Mouse (Mus musculus): ENCODE measurements around the gene Gtf2a2. TPM values are rescaled to one million over a fixed set of nuclear protein-coding genes. Genes with fewer than 3 reads are reported as not detected.
"Not testable (repeated sequence)": the region's sequence is repeated elsewhere in the genome, so short reads cannot be mapped to it uniquely, and the experiment has no call there.

Gtf2a2 gene
- polyA plus RNA-seq, 1 experiment from 2014 or later, result 149 TPM

GRCm38 (mm10) chr9:70011537-70012407 is 578 bp upstream of the Gtf2a2 start:
- Histone ChIP-seq H3K4me2 (ENCODE audit: low read depth, low read length) (peak overlapping the region; percentile 81), H3K27ac (ENCODE audit: low read depth) (peak overlapping the region; percentile 99), H3K4me1 (ENCODE audit: insufficient read depth) (peaks cover 32% of the 10 kb centered on the region), H3K9ac (replicated peaks) (peak overlapping the region; percentile 98), H3K4me3 (ENCODE audit: low read depth, low read length) (peak overlapping the region; percentile 99), H3K27me3 (ENCODE audit: insufficient read depth, low read length) (no peaks in the 10 kb centered on the region), H3K9me3 (ENCODE audit: low read length) (no peaks in the 10 kb centered on the region), H3K36me3 (replicated peaks; ENCODE audit: insufficient read depth, low read length) (peaks cover 19% of the 10 kb centered on the region)
- no peak for DNase-seq
- WGBS (ENCODE audit: insufficient replicate concordance), result 47% methylated on average over 14 of the region's 14 CpGs
- ATAC-seq, result no peak
- TF ChIP-seq CTCF (IDR thresholded peaks at IDR 0.05; ENCODE audit: low read depth) (no peak), EP300 (IDR thresholded peaks at IDR 0.05; ENCODE audit: low read depth) (no peak)

GRCm38 (mm10) chr9:70015632-70016031 is 3.3 kb downstream of the Gtf2a2 start:
- DNase-seq, result no peak
- no peak for TF ChIP-seq EP300 (IDR thresholded peaks at IDR 0.05; ENCODE audit: low read depth)
- no peak for TF ChIP-seq CTCF (IDR thresholded peaks at IDR 0.05; ENCODE audit: low read depth)
- Histone ChIP-seq H3K4me2 (ENCODE audit: low read depth, low read length) (no peak overlapping the region), H3K4me1 (ENCODE audit: insufficient read depth) (peaks cover 13% of the 10 kb centered on the region), H3K27me3 (ENCODE audit: insufficient read depth, low read length) (no peaks in the 10 kb centered on the region), H3K36me3 (replicated peaks; ENCODE audit: insufficient read depth, low read length) (peaks cover 22% of the 10 kb centered on the region), H3K9me3 (ENCODE audit: low read length) (no peaks in the 10 kb centered on the region), H3K27ac (ENCODE audit: low read depth) (0 out of 2 replicates have a peak overlapping the region, but pooled peaks have one; percentile 6), H3K4me3 (ENCODE audit: low read depth, low read length) (no peak overlapping the region), H3K9ac (replicated peaks) (no peak overlapping the region)
- no peak for ATAC-seq
- WGBS (ENCODE audit: insufficient replicate concordance), result 82% methylated on average over 2 of the region's 2 CpGs

GRCm38 (mm10) chr9:70018879-70019278 is 6.5 kb downstream of the Gtf2a2 start:
- H3K4me1 ChIP-seq (ENCODE audit: insufficient read depth), result peaks cover 7% of the 10 kb centered on the region
- no peaks in the 10 kb centered on the region for H3K9me3 ChIP-seq (ENCODE audit: low read length)
- no peak overlapping the region for H3K4me3 ChIP-seq (ENCODE audit: low read depth, low read length)
- H3K4me2 ChIP-seq (ENCODE audit: low read depth, low read length), result no peak overlapping the region
- ATAC-seq, result no peak
- no peak overlapping the region for H3K27ac ChIP-seq (ENCODE audit: low read depth)
- no peak overlapping the region for H3K9ac ChIP-seq (replicated peaks)
- H3K27me3 ChIP-seq (ENCODE audit: insufficient read depth, low read length), result no peaks in the 10 kb centered on the region
- TF ChIP-seq CTCF (IDR thresholded peaks at IDR 0.05; ENCODE audit: low read depth) (peak; percentile 60), EP300 (IDR thresholded peaks at IDR 0.05; ENCODE audit: low read depth) (no peak)
- peaks cover 32% of the 10 kb centered on the region for H3K36me3 ChIP-seq (replicated peaks; ENCODE audit: insufficient read depth, low read length)
- no peak for DNase-seq

GRCm38 (mm10) chr9:70021610-70022009 is 9.3 kb downstream of the Gtf2a2 start:
- no peaks in the 10 kb centered on the region for H3K9me3 ChIP-seq (ENCODE audit: low read length)
- peaks cover 7% of the 10 kb centered on the region for H3K4me1 ChIP-seq (ENCODE audit: insufficient read depth)
- no peak for DNase-seq
- no peak for TF ChIP-seq EP300 (IDR thresholded peaks at IDR 0.05; ENCODE audit: low read depth)
- TF ChIP-seq CTCF (IDR thresholded peaks at IDR 0.05; ENCODE audit: low read depth), result no peak
- H3K4me2 ChIP-seq (ENCODE audit: low read depth, low read length), result no peak overlapping the region
- no peaks in the 10 kb centered on the region for H3K27me3 ChIP-seq (ENCODE audit: insufficient read depth, low read length)
- ATAC-seq, result no peak
- H3K36me3 ChIP-seq (replicated peaks; ENCODE audit: insufficient read depth, low read length), result peaks cover 30% of the 10 kb centered on the region
- H3K9ac ChIP-seq (replicated peaks), result no peak overlapping the region
- 42% methylated on average over 1 of the region's 1 CpGs for WGBS (ENCODE audit: insufficient replicate concordance)
- H3K4me3 ChIP-seq (ENCODE audit: low read depth, low read length), result no peak overlapping the region
- H3K27ac ChIP-seq (ENCODE audit: low read depth), result no peak overlapping the region

GRCm38 (mm10) chr9:70022083-70022482 is 9.7 kb downstream of the Gtf2a2 start:
- Histone ChIP-seq H3K4me2 (ENCODE audit: low read depth, low read length) (no peak overlapping the region), H3K27ac (ENCODE audit: low read depth) (no peak overlapping the region), H3K27me3 (ENCODE audit: insufficient read depth, low read length) (no peaks in the 10 kb centered on the region), H3K9ac (replicated peaks) (no peak overlapping the region), H3K4me1 (ENCODE audit: insufficient read depth) (peaks cover 7% of the 10 kb centered on the region), H3K4me3 (ENCODE audit: low read depth, low read length) (no peak overlapping the region), H3K9me3 (ENCODE audit: low read length) (no peaks in the 10 kb centered on the region), H3K36me3 (replicated peaks; ENCODE audit: insufficient read depth, low read length) (peaks cover 26% of the 10 kb centered on the region)
- WGBS (ENCODE audit: insufficient replicate concordance), result 86% methylated on average over 4 of the region's 4 CpGs
- ATAC-seq, result no peak
- DNase-seq, result no peak
- TF ChIP-seq EP300 (IDR thresholded peaks at IDR 0.05; ENCODE audit: low read depth) (no peak), CTCF (IDR thresholded peaks at IDR 0.05; ENCODE audit: low read depth) (no peak)

GRCm38 (mm10) chr9:70023615-70024014 is 11.3 kb downstream of the Gtf2a2 start:
- DNase-seq, result not testable (repeated sequence)

More at GRCm38 (mm10) chr9:70023615-70024014, 11.3 kb downstream of the Gtf2a2 start:
- H3K4me2 ChIP-seq (ENCODE audit: low read depth, low read length); ATAC-seq; H3K27me3 ChIP-seq (ENCODE audit: insufficient read depth, low read length); H3K27ac ChIP-seq (ENCODE audit: low read depth); H3K9me3 ChIP-seq (ENCODE audit: low read length); H3K9ac ChIP-seq (replicated peaks); H3K4me3 ChIP-seq (ENCODE audit: low read depth, low read length); H3K4me1 ChIP-seq (ENCODE audit: insufficient read depth): not testable (repeated sequence)
- 57% methylated on average over 1 of the region's 1 CpGs for WGBS (ENCODE audit: insufficient replicate concordance)
- peaks cover 19% of the 10 kb centered on the region for H3K36me3 ChIP-seq (replicated peaks; ENCODE audit: insufficient read depth, low read length)
